Mouse (Mus musculus) embryo, embryonic 11 days (tissue): ENCODE measurements at regions not wholly inside any gene's neighbourhood (a gene's known extent, or its start where the extent isn't known, plus 50 kb on each side); places are given as distances from the start of the nearest gene placed in this dataset.

Source experiments
- DNase-seq: peaks from one replicate; pipeline ENCODE4 v3.0.0-alpha.2; 2015

- DNase-seq = no peak
Observed at GRCm38 (mm10) chr6:25321446-25321845, 365.3 kb upstream of the Tmem229a start.

GRCm38 (mm10) chr6:25320291-25320844 lies 364.3 kb upstream of the Tmem229a start:
- DNase-seq = no peak

- no peak for DNase-seq
Observed at GRCm38 (mm10) chr6:25307471-25307870, 351.4 kb upstream of the Tmem229a start.

- DNase-seq = no peak
Observed at GRCm38 (mm10) chr6:25304844-25305504, 348.9 kb upstream of the Tmem229a start.

GRCm38 (mm10) chr6:25291613-25292012 lies 335.5 kb upstream of the Tmem229a start:
- no peak for DNase-seq

- no peak for DNase-seq
Observed at GRCm38 (mm10) chr6:25287591-25287990, 331.5 kb upstream of the Tmem229a start.

GRCm38 (mm10) chr6:25286313-25286712 lies 330.2 kb upstream of the Tmem229a start:
- no peak for DNase-seq

GRCm38 (mm10) chr6:25278509-25278908 lies 322.4 kb upstream of the Tmem229a start:
- DNase-seq = peak; percentile 32

- DNase-seq = peak; percentile 6
Observed at GRCm38 (mm10) chr6:25277703-25278447, 321.8 kb upstream of the Tmem229a start.

GRCm38 (mm10) chr6:25276221-25276620 lies 320.1 kb upstream of the Tmem229a start:
- DNase-seq = peak; percentile 42

- DNase-seq = no peak
Observed at GRCm38 (mm10) chr6:25260559-25260958, 304.5 kb upstream of the Tmem229a start.

- no peak for DNase-seq
Observed at GRCm38 (mm10) chr6:25255762-25256161, 299.7 kb upstream of the Tmem229a start.

GRCm38 (mm10) chr6:25237021-25237420 lies 280.9 kb upstream of the Tmem229a start:
- no peak for DNase-seq

GRCm38 (mm10) chr6:25236616-25237015 lies 280.5 kb upstream of the Tmem229a start:
- no peak for DNase-seq
